Mouse (Mus musculus): ENCODE results near the gene Ptgds. TPM values are rescaled to one million over a fixed set of nuclear protein-coding genes. Genes with fewer than 3 reads are reported as not detected.

Gene Ptgds
- polyA plus RNA-seq, 1 experiment from 2014 or later: 1.5 TPM

GRCm38 (mm10) chr2:25426721-25427191 is 43.1 kb downstream of the Ptgds start:
- Histone ChIP-seq H3K4me3 (ENCODE audit: low read length) (no peak overlapping the region), H3K4me2 (replicated peaks; ENCODE audit: low read depth, low read length) (no peak overlapping the region), H3K27ac (ENCODE audit: low read depth, low read length) (no peak overlapping the region), H3K9ac (ENCODE audit: low read depth, low read length) (no peak overlapping the region), H3K36me3 (ENCODE audit: control insufficient read depth, insufficient read depth, low read length) (no peaks in the 10 kb centered on the region), H3K27me3 (ENCODE audit: control insufficient read depth, insufficient read depth, low read length) (peaks cover 7% of the 10 kb centered on the region), H3K4me1 (ENCODE audit: control insufficient read depth, insufficient read depth, low read length) (peaks cover 16% of the 10 kb centered on the region), H3K9me3 (ENCODE audit: control insufficient read depth, low read length) (no peaks in the 10 kb centered on the region)
- WGBS: 35% methylated on average over 5 of the region's 5 CpGs
- no peak for ATAC-seq (ENCODE audit: low FRiP score, low TSS enrichment)

- WGBS: 60% methylated on average over 27 of the region's 27 CpGs
- Histone ChIP-seq H3K9me3 (ENCODE audit: control insufficient read depth, low read length) (no peaks in the 10 kb centered on the region), H3K27ac (ENCODE audit: low read depth, low read length) (no peak overlapping the region), H3K9ac (ENCODE audit: low read depth, low read length) (no peak overlapping the region), H3K4me3 (ENCODE audit: low read length) (no peak overlapping the region), H3K36me3 (ENCODE audit: control insufficient read depth, insufficient read depth, low read length) (no peaks in the 10 kb centered on the region), H3K4me1 (ENCODE audit: control insufficient read depth, insufficient read depth, low read length) (peaks cover 10% of the 10 kb centered on the region; the same call in 1 of the 2 replicates), H3K4me2 (replicated peaks; ENCODE audit: low read depth, low read length) (no peak overlapping the region), H3K27me3 (ENCODE audit: control insufficient read depth, insufficient read depth, low read length) (peaks cover 7% of the 10 kb centered on the region)
- ATAC-seq (ENCODE audit: low FRiP score, low TSS enrichment): no peak
Measured at GRCm38 (mm10) chr2:25425481-25425880, 44.4 kb downstream of the Ptgds start.

- peaks cover 7% of the 10 kb centered on the region for H3K27me3 ChIP-seq (ENCODE audit: control insufficient read depth, insufficient read depth, low read length)
- no peaks in the 10 kb centered on the region for H3K36me3 ChIP-seq (ENCODE audit: control insufficient read depth, insufficient read depth, low read length)
- no peak overlapping the region for H3K4me2 ChIP-seq (replicated peaks; ENCODE audit: low read depth, low read length)
- H3K9me3 ChIP-seq (ENCODE audit: control insufficient read depth, low read length): no peaks in the 10 kb centered on the region
- ATAC-seq (ENCODE audit: low FRiP score, low TSS enrichment): no peak
- WGBS: 69% methylated on average over 1 of the region's 1 CpGs
- H3K9ac ChIP-seq (ENCODE audit: low read depth, low read length): no peak overlapping the region
- no peaks in the 10 kb centered on the region for H3K4me1 ChIP-seq (ENCODE audit: control insufficient read depth, insufficient read depth, low read length)
- H3K4me3 ChIP-seq (ENCODE audit: low read length): no peak overlapping the region
- H3K27ac ChIP-seq (ENCODE audit: low read depth, low read length): no peak overlapping the region
Measured at GRCm38 (mm10) chr2:25423626-25424025, 46.2 kb downstream of the Ptgds start.

GRCm38 (mm10) chr2:25422587-25423410 is 47.0 kb downstream of the Ptgds start, which contains the start of gene Fut7:
Fut7 (plus strand) TSS chr2:25423267.
- H3K4me2 ChIP-seq (replicated peaks; ENCODE audit: low read depth, low read length): no peak within 1 kb of the TSS
- no peak within 1 kb of the TSS for H3K27ac ChIP-seq (ENCODE audit: low read depth, low read length)
- H3K36me3 ChIP-seq (ENCODE audit: control insufficient read depth, insufficient read depth, low read length): no peaks in the 10 kb centered on the region
- H3K4me3 ChIP-seq (ENCODE audit: low read length): no peak within 1 kb of the TSS
- H3K27me3 ChIP-seq (ENCODE audit: control insufficient read depth, insufficient read depth, low read length): peaks cover 7% of the 10 kb centered on the region
- no peak within 1 kb of the TSS for H3K9ac ChIP-seq (ENCODE audit: low read depth, low read length)
- H3K9me3 ChIP-seq (ENCODE audit: control insufficient read depth, low read length): no peaks in the 10 kb centered on the region
- no peaks in the 10 kb centered on the region for H3K4me1 ChIP-seq (ENCODE audit: control insufficient read depth, insufficient read depth, low read length)
- 58% methylated on average over 17 of the region's 17 CpGs for WGBS
- no peak for ATAC-seq (ENCODE audit: low FRiP score, low TSS enrichment)

GRCm38 (mm10) chr2:25421896-25422295 is 48.0 kb downstream of the Ptgds start:
- no peak overlapping the region for H3K27ac ChIP-seq (ENCODE audit: low read depth, low read length)
- no peaks in the 10 kb centered on the region for H3K9me3 ChIP-seq (ENCODE audit: control insufficient read depth, low read length)
- no peak overlapping the region for H3K4me3 ChIP-seq (ENCODE audit: low read length)
- no peaks in the 10 kb centered on the region for H3K4me1 ChIP-seq (ENCODE audit: control insufficient read depth, insufficient read depth, low read length)
- H3K27me3 ChIP-seq (ENCODE audit: control insufficient read depth, insufficient read depth, low read length): peaks cover 7% of the 10 kb centered on the region
- WGBS: 24% methylated on average over 3 of the region's 3 CpGs
- H3K9ac ChIP-seq (ENCODE audit: low read depth, low read length): no peak overlapping the region
- no peaks in the 10 kb centered on the region for H3K36me3 ChIP-seq (ENCODE audit: control insufficient read depth, insufficient read depth, low read length)
- H3K4me2 ChIP-seq (replicated peaks; ENCODE audit: low read depth, low read length): no peak overlapping the region
- peak; percentile 61 for ATAC-seq (ENCODE audit: low FRiP score, low TSS enrichment)

GRCm38 (mm10) chr2:25417426-25417825 is 52.4 kb downstream of the Ptgds start:
- H3K36me3 ChIP-seq (ENCODE audit: control insufficient read depth, insufficient read depth, low read length): no peaks in the 10 kb centered on the region
- H3K4me3 ChIP-seq (ENCODE audit: low read length): no peak overlapping the region
- H3K9ac ChIP-seq (ENCODE audit: low read depth, low read length): no peak overlapping the region
- no peak overlapping the region for H3K4me2 ChIP-seq (replicated peaks; ENCODE audit: low read depth, low read length)
- H3K27me3 ChIP-seq (ENCODE audit: control insufficient read depth, insufficient read depth, low read length): no peaks in the 10 kb centered on the region
- no peak for ATAC-seq (ENCODE audit: low FRiP score, low TSS enrichment)
- no peak overlapping the region for H3K27ac ChIP-seq (ENCODE audit: low read depth, low read length)
- 37% methylated on average over 3 of the region's 3 CpGs for WGBS
- no peaks in the 10 kb centered on the region for H3K4me1 ChIP-seq (ENCODE audit: control insufficient read depth, insufficient read depth, low read length)
- H3K9me3 ChIP-seq (ENCODE audit: control insufficient read depth, low read length): no peaks in the 10 kb centered on the region

Small RNAs within 50 kb of the gene (microRNA-seq; reads per million reads assigned to microRNA genes)
- not detected for gene Mir3087

Other genes starting within 250 kb of the Ptgds start
- gene Tubb4b, start 245.3 kb downstream of the Ptgds start, polyA plus RNA-seq (2014; fragmentation: Nextera tagmentation; extraction: Ambion mirVana): 532 and 565 TPM in 2 replicates
- gene Slc34a3, start 235.7 kb downstream of the Ptgds start, polyA plus RNA-seq (2014; fragmentation: Nextera tagmentation; extraction: Ambion mirVana): 0.34 and 0.57 TPM in 2 replicates
- gene Rnf224, start 233.3 kb downstream of the Ptgds start, polyA plus RNA-seq (2014; fragmentation: Nextera tagmentation; extraction: Ambion mirVana): 0.20 and 0.39 TPM in 2 replicates
- 19.8 and 21.2 TPM in 2 replicates for gene Rnf208, start 227.8 kb downstream of the Ptgds start, polyA plus RNA-seq (2014; fragmentation: Nextera tagmentation; extraction: Ambion mirVana)
- gene Cysrt1, start 227.6 kb downstream of the Ptgds start, polyA plus RNA-seq (2014; fragmentation: Nextera tagmentation; extraction: Ambion mirVana): not detected in 2 replicates
- 3.6 and 4.7 TPM in 2 replicates for gene AL732309.1, start 223.2 kb downstream of the Ptgds start, polyA plus RNA-seq (2014; fragmentation: Nextera tagmentation; extraction: Ambion mirVana)
- gene Tmem203, start 214.6 kb downstream of the Ptgds start, polyA plus RNA-seq (2014; fragmentation: Nextera tagmentation; extraction: Ambion mirVana): 17.0 and 25.4 TPM in 2 replicates
- 5.8 and 7.3 TPM in 2 replicates for gene Tprn, start 207.4 kb downstream of the Ptgds start, polyA plus RNA-seq (2014; fragmentation: Nextera tagmentation; extraction: Ambion mirVana)
- 212 and 253 TPM in 2 replicates for gene Ssna1, start 197.6 kb downstream of the Ptgds start, polyA plus RNA-seq (2014; fragmentation: Nextera tagmentation; extraction: Ambion mirVana)
- 71.4 and 111 TPM in 2 replicates for gene Anapc2, start 197.6 kb downstream of the Ptgds start, polyA plus RNA-seq (2014; fragmentation: Nextera tagmentation; extraction: Ambion mirVana)
- not detected in 2 replicates for gene Tmem210, start 181.9 kb downstream of the Ptgds start, polyA plus RNA-seq (2014; fragmentation: Nextera tagmentation; extraction: Ambion mirVana)
- not detected in 2 replicates for gene Lrrc26, start 180.1 kb downstream of the Ptgds start, polyA plus RNA-seq (2014; fragmentation: Nextera tagmentation; extraction: Ambion mirVana)
- gene Grin1, start 150.9 kb downstream of the Ptgds start, polyA plus RNA-seq (2014; fragmentation: Nextera tagmentation; extraction: Ambion mirVana): 0.32 and 0.64 TPM in 2 replicates
- gene Man1b1, start 137.7 kb downstream of the Ptgds start, polyA plus RNA-seq (2014; fragmentation: Nextera tagmentation; extraction: Ambion mirVana): 89.9 and 106 TPM in 2 replicates
- 15.4 and 16.2 TPM in 2 replicates for gene Dpp7, start 113.7 kb downstream of the Ptgds start, polyA plus RNA-seq (2014; fragmentation: Nextera tagmentation; extraction: Ambion mirVana)
- gene Uap1l1, start 104.4 kb downstream of the Ptgds start, polyA plus RNA-seq (2014; fragmentation: Nextera tagmentation; extraction: Ambion mirVana): 19.3 and 25.0 TPM in 2 replicates
- 45.1 and 47.2 TPM in 2 replicates for gene Sapcd2, start 97.7 kb downstream of the Ptgds start, polyA plus RNA-seq (2014; fragmentation: Nextera tagmentation; extraction: Ambion mirVana)
- gene Entpd2, start 74.2 kb downstream of the Ptgds start, polyA plus RNA-seq (2014; fragmentation: Nextera tagmentation; extraction: Ambion mirVana): 2.0 and 2.7 TPM in 2 replicates
- 32.8 and 34.0 TPM in 2 replicates for gene Npdc1, start 70.7 kb downstream of the Ptgds start, polyA plus RNA-seq (2014; fragmentation: Nextera tagmentation; extraction: Ambion mirVana)
- not detected in 2 replicates for gene Fut7, start 46.8 kb downstream of the Ptgds start, polyA plus RNA-seq (2014; fragmentation: Nextera tagmentation; extraction: Ambion mirVana)
- gene Abca2, start 41.3 kb downstream of the Ptgds start, polyA plus RNA-seq (2014; fragmentation: Nextera tagmentation; extraction: Ambion mirVana): 8.1 and 11.2 TPM in 2 replicates
- gene Clic3, start 13.2 kb downstream of the Ptgds start, polyA plus RNA-seq (2014; fragmentation: Nextera tagmentation; extraction: Ambion mirVana): 0.57 and 1.2 TPM in 2 replicates
- 23.5 and 23.9 TPM in 2 replicates for gene Paxx, start 9.0 kb downstream of the Ptgds start, polyA plus RNA-seq (2014; fragmentation: Nextera tagmentation; extraction: Ambion mirVana)
- not detected in 2 replicates for gene Lcn12, start 23.9 kb upstream of the Ptgds start, polyA plus RNA-seq (2014; fragmentation: Nextera tagmentation; extraction: Ambion mirVana)
- 58.1 and 87.6 TPM in 2 replicates for gene Fbxw5, start 30.7 kb upstream of the Ptgds start, polyA plus RNA-seq (2014; fragmentation: Nextera tagmentation; extraction: Ambion mirVana)
- 7.9 and 9.8 TPM in 2 replicates for gene C8g, start 31.7 kb upstream of the Ptgds start, polyA plus RNA-seq (2014; fragmentation: Nextera tagmentation; extraction: Ambion mirVana)
- 30.2 and 34.0 TPM in 2 replicates for gene Traf2, start 76.9 kb upstream of the Ptgds start, polyA plus RNA-seq (2014; fragmentation: Nextera tagmentation; extraction: Ambion mirVana)
- gene Edf1, start 87.8 kb upstream of the Ptgds start, polyA plus RNA-seq (2014; fragmentation: Nextera tagmentation; extraction: Ambion mirVana): 314 and 436 TPM in 2 replicates
- 3.3 and 7.5 TPM in 2 replicates for gene Mamdc4, start 104.8 kb upstream of the Ptgds start, polyA plus RNA-seq (2014; fragmentation: Nextera tagmentation; extraction: Ambion mirVana)
- 229 and 294 TPM in 2 replicates for gene Phpt1, start 105.2 kb upstream of the Ptgds start, polyA plus RNA-seq (2014; fragmentation: Nextera tagmentation; extraction: Ambion mirVana)
- gene Ajm1, start 111.7 kb upstream of the Ptgds start, polyA plus RNA-seq (2014; fragmentation: Nextera tagmentation; extraction: Ambion mirVana): 0.07 and 0.18 TPM in 2 replicates
- gene Rabl6, start 138.5 kb upstream of the Ptgds start, polyA plus RNA-seq (2014; fragmentation: Nextera tagmentation; extraction: Ambion mirVana): 59.6 and 81.1 TPM in 2 replicates
- 0.23 and 0.29 TPM in 2 replicates for gene Ccdc183, start 147.6 kb upstream of the Ptgds start, polyA plus RNA-seq (2014; fragmentation: Nextera tagmentation; extraction: Ambion mirVana)
- 24.3 and 35.0 TPM in 2 replicates for gene Tmem141, start 152.0 kb upstream of the Ptgds start, polyA plus RNA-seq (2014; fragmentation: Nextera tagmentation; extraction: Ambion mirVana)
- 1.6 and 1.9 TPM in 2 replicates for gene Fcna, start 158.0 kb upstream of the Ptgds start, polyA plus RNA-seq (2014; fragmentation: Nextera tagmentation; extraction: Ambion mirVana)
- gene Lcn8, start 183.1 kb upstream of the Ptgds start, polyA plus RNA-seq (2014; fragmentation: Nextera tagmentation; extraction: Ambion mirVana): not detected in 2 replicates
- gene Lcn5, start 187.9 kb upstream of the Ptgds start, polyA plus RNA-seq (2014; fragmentation: Nextera tagmentation; extraction: Ambion mirVana): not detected in 2 replicates
- not detected in 2 replicates for gene Lcn6, start 206.7 kb upstream of the Ptgds start, polyA plus RNA-seq (2014; fragmentation: Nextera tagmentation; extraction: Ambion mirVana)
- not detected in 2 replicates for gene Lcn10, start 212.7 kb upstream of the Ptgds start, polyA plus RNA-seq (2014; fragmentation: Nextera tagmentation; extraction: Ambion mirVana)
- not detected in 2 replicates for gene Obp2a, start 230.0 kb upstream of the Ptgds start, polyA plus RNA-seq (2014; fragmentation: Nextera tagmentation; extraction: Ambion mirVana)
- gene Bmyc, start 236.7 kb upstream of the Ptgds start, polyA plus RNA-seq (2014; fragmentation: Nextera tagmentation; extraction: Ambion mirVana): 83.2 and 93.7 TPM in 2 replicates